Mouse (Mus musculus) erythroblast, embryonic 14.5 days (primary cell): Measurements from ENCODE around the gene Nhp2.

ENCODE experiments used
- GATA1 ChIP-seq: IDR thresholded peaks from 2 replicates; pipeline ENCODE4 v1.6.1; 2012; ENCODE audit warnings: low read length, inconsistent platforms, mixed read lengths
- TAL1 ChIP-seq: IDR thresholded peaks from 3 replicates; pipeline ENCODE4 v1.6.1; 2012; ENCODE audit warnings: low read length, inconsistent platforms, mixed read lengths

- TF ChIP-seq GATA1 (no peak), TAL1 (no peak)
Measured at GRCm38 (mm10) chr11:51584057-51584430, 35.5 kb upstream of the Nhp2 start.
